Mouse (Mus musculus) heart, adult 8-10 months (tissue): ENCODE data around the gene Spp2. TPM values are rescaled to one million over a fixed set of nuclear protein-coding genes. Genes with fewer than 3 reads are reported as not detected.
A peak's percentile ranks its signal among the peaks of the same experiment; 100 is the strongest.

Experiments used
- DNase-seq: peaks from one replicate; pipeline ENCODE4 v3.0.0; 2022; ENCODE audit warnings: low spot score
- total RNA-seq, 4 experiments: library from RNA; stranded (reverse); gene quantifications; 2 replicates each; pipeline ENCODE4 v1.2.4; 2022

The Spp2 gene
- total RNA-seq, 4 experiments from 2014 or later, result not detected

DNA sequence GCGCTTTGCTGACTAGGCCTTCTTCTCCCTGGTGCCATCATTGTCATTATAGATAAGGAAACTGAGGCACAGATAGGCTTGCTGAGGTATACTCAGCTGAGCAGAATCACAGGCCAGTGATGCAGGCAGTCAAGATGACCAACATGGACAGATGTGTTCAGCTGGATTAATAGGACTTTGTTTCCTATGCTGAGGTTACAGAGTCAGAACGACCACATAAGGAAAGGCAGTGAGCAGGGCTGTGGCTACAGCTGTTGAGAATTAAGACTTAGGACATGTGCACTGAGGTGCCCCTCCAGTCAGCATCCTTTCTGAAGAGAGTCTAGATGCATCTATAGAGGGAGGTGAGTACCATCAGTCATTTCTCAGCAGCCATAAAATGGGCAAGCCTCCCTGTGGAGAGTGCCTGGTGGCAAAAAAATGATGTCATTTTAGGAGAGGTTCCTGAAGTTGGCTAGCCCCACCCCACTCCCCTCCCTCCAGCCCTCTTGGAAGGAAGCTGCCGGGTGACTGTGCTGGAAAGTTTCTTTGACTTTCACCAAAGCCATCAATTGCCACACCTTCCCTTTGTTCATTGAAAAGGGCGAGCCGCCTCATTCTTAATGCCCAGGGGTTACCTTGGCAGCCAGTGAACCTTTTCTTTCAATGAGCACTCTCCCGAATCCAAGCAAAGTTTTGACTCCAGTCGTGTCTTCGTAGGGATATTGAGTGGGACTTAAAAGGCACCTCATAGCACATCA lies 59.7 kb downstream of the Spp2 start:
- DNase-seq, result no peak

GRCm38 (mm10) chr1:88467866-88468265 lies 61.1 kb downstream of the Spp2 start:
- DNase-seq, result no peak

DNA sequence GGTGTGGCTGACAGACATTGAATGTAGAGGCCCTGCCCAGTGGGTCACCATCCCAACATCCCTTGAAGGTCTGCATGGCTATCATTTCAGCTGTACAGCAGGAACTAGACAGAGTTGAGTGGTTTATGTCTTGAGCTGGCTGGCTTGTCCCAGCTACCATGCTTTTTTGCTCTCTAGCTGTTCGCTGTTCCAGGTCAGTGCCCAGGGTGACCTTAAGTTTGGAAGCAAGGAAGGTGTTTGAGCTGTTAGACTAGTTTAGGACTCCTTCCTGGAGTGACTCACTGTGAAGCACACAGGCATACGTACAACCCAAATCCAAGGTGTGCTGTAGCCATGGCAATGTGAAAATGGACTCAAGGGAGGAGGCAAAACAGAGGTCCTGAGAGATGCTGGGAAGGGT lies 61.6 kb downstream of the Spp2 start:
- no peak for DNase-seq

DNA sequence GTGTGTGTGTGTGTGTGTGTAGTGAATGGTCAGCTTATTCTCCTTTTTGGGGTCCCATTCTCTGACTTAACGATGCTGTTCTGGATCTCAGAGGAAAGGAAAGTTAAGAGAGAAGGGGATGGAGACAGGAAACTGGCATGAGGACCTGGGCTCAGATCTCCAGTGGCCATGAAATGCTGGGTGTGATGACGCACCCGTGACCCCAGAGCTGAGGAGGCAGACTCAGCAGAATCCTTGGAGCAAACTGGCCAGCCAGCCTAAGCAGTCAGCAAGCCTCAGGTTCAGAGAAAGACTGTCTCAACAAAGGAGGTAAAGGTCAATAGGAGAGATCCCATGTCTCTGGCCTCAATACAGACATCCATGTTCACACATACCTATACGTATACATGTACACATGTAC lies 63.0 kb downstream of the Spp2 start:
- no peak for DNase-seq

GRCm38 (mm10) chr1:88472258-88472657 lies 65.5 kb downstream of the Spp2 start:
- DNase-seq, result no peak

DNA sequence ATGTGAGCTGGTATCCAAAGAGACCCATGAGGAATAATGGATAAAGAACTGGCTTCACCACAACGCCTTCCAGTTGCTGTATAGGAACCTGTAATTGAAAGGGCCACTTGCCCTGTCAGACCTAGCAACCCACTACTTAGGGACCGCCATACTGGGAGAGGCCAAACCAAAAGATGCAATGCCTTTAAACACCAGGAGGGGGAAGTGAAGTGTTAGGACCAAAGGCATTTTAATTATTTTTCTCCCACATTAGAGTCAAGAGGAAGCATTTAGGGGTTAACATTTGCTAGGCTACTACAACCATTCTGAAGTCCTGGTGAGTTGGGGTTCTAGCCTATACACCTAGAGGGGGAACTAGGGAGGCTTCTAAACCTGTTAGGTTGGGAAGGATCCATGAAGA lies 67.1 kb downstream of the Spp2 start:
- DNase-seq, result no peak

DNA sequence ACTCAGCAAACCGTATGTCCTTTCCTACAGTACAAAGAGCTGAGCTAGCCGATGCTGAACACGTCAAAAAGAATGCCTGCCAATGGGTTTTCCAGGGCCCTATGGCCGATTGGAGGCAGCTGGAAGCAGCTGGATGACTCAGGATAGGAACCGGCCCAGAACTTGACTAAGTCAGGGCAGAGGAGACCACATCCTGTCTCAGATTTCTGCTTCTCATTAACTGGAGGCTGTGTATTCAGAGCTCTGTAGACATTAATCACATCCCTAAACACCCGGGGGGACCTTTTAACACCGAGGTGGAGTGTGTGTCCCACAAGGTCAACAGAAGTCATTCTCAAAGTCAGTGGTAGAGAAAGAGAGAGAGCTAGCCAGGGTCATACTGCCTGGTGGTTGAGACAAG lies 67.8 kb downstream of the Spp2 start:
- DNase-seq, result peak; percentile 76

- no peak for DNase-seq
These were observed 68.8 kb downstream of the Spp2 start for GRCm38 (mm10) chr1:88475502-88475953.

Other genes with a start within 250 kb of the Spp2 start
- gene Ugt1a5, start 240.9 kb upstream of the Spp2 start, total RNA-seq, result under 1 TPM in 3 of 4 experiments, not detected in 1; 0.12 to 0.26 (median 0.22) TPM
- gene Ugt1a2, start 206.4 kb upstream of the Spp2 start, total RNA-seq, result under 1 TPM in 1 of 4 experiments, not detected in 3; 0.12 TPM
- gene Dnajb3, start 201.2 kb upstream of the Spp2 start, total RNA-seq, result under 1 TPM; 0.26 to 0.60 (median 0.41) TPM
- gene Ugt1a1, start 195.0 kb upstream of the Spp2 start, total RNA-seq, result not detected
- gene Mroh2a, start 180.0 kb upstream of the Spp2 start, total RNA-seq, result under 1 TPM in 1 of 4 experiments, not detected in 3; 0.35 TPM
- 10 to 100 TPM; 10.6 to 14.2 (median 11.0) TPM for gene Hjurp, start 129.3 kb upstream of the Spp2 start, total RNA-seq
- gene Trpm8, start 129.3 kb upstream of the Spp2 start, total RNA-seq, result not detected
- gene Glrp1, start 103.1 kb downstream of the Spp2 start, total RNA-seq, result under 1 TPM in 1 of 4 experiments, not detected in 3; 0.19 TPM